Mouse (Mus musculus) embryonic facial prominence, embryonic 12.5 days (tissue): ENCODE measurements at regions not wholly inside any gene's neighbourhood (a gene's known extent, or its start where the extent isn't known, plus 50 kb on each side); places are given as distances from the start of the nearest gene placed in this dataset.

Experiments
- ATAC-seq: fragments of 200-750 bp; cut with Nextera tagmentation; 2 replicates; pipeline ENCODE4 v1.8.0; 2017; ENCODE audit not compliant: insufficient number of reproducible peaks, insufficient read depth, low FRiP score, low TSS enrichment
- H3K27ac ChIP-seq: fragments of 300-500 bp; sonication (generic); 2 replicates; pipeline ENCODE4 v1.5.1; 2016; ENCODE audit warnings: mild to moderate bottlenecking
- H3K27me3 ChIP-seq: fragments of 300-500 bp; sonication (generic); 2 replicates; pipeline ENCODE4 v1.6.1; 2016; ENCODE audit warnings: mild to moderate bottlenecking, moderate library complexity
- H3K36me3 ChIP-seq: fragments of 300-500 bp; sonication (generic); 2 replicates; pipeline ENCODE4 v1.6.1; 2016; ENCODE audit warnings: mild to moderate bottlenecking
- H3K4me1 ChIP-seq: fragments of 300-500 bp; sonication (generic); 2 replicates; pipeline ENCODE4 v1.6.1; 2016
- H3K4me2 ChIP-seq: fragments of 300-500 bp; sonication (generic); replicated peaks from 2 replicates; pipeline ENCODE4 v1.6.1; 2016; ENCODE audit warnings: mild to moderate bottlenecking, moderate library complexity
- H3K4me3 ChIP-seq: fragments of 300-500 bp; sonication (generic); 2 replicates; pipeline ENCODE4 v1.5.1; 2016; ENCODE audit warnings: mild to moderate bottlenecking
- H3K9ac ChIP-seq: fragments of 300-500 bp; sonication (generic); 2 replicates; pipeline ENCODE4 v1.6.1; 2016; ENCODE audit warnings: mild to moderate bottlenecking, moderate library complexity
- H3K9me3 ChIP-seq: fragments of 300-500 bp; sonication (generic); 2 replicates; pipeline ENCODE4 v1.6.1; 2016; ENCODE audit warnings: mild to moderate bottlenecking, moderate library complexity
- WGBS: fragments of 180-500 bp; shearing (Covaris S2); methylation state at CpG from one replicate; pipeline ENCODE4 v1.1.7; 2016; 5-methylcytosine and 5-hydroxymethylcytosine counted together

DNA sequence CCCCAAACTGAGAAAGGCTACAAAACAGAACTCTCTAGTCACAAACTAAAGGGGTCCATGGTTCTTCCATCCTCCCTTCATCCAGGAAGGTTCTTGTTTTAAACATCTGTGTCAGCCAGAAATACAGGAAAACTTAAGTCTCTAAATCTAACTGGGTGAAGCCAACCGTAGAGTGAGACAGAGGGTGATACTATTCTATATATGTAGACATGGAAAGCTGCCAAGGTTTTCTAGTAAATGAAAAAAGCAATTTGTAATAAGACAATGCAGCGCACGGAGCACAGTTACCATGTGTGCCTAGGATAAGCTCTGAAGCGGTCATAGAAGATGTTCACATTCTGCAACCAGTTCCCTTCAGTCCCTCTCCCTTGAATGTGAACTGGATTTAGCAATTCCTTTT lies 55.4 kb downstream of the Ppp1r3c start:
- H3K4me3 ChIP-seq = no peak overlapping the region
- H3K27ac ChIP-seq = no peak overlapping the region
- 78% methylated on average over 4 of the region's 4 CpGs for WGBS

GRCm38 (mm10) chr19:36680322-36680721 lies 56.1 kb downstream of the Ppp1r3c start:
- Histone ChIP-seq H3K36me3 (no peaks in the 10 kb centered on the region), H3K9me3 (no peaks in the 10 kb centered on the region), H3K27me3 (no peaks in the 10 kb centered on the region), H3K4me1 (peaks cover 12% of the 10 kb centered on the region), H3K4me3 (no peak overlapping the region), H3K4me2 (no peak overlapping the region), H3K9ac (no peak overlapping the region), H3K27ac (no peak overlapping the region)
- 86% methylated on average over 2 of the region's 2 CpGs for WGBS
- ATAC-seq = no peak

More for the DNA sequence above, 55.4 kb downstream of the Ppp1r3c start:
- H3K4me2 ChIP-seq = no peak overlapping the region
- no peak overlapping the region for H3K9ac ChIP-seq
- no peaks in the 10 kb centered on the region for H3K27me3 ChIP-seq
- H3K9me3 ChIP-seq = no peaks in the 10 kb centered on the region
- no peaks in the 10 kb centered on the region for H3K36me3 ChIP-seq
- peaks cover 12% of the 10 kb centered on the region for H3K4me1 ChIP-seq
- no peak for ATAC-seq

DNA sequence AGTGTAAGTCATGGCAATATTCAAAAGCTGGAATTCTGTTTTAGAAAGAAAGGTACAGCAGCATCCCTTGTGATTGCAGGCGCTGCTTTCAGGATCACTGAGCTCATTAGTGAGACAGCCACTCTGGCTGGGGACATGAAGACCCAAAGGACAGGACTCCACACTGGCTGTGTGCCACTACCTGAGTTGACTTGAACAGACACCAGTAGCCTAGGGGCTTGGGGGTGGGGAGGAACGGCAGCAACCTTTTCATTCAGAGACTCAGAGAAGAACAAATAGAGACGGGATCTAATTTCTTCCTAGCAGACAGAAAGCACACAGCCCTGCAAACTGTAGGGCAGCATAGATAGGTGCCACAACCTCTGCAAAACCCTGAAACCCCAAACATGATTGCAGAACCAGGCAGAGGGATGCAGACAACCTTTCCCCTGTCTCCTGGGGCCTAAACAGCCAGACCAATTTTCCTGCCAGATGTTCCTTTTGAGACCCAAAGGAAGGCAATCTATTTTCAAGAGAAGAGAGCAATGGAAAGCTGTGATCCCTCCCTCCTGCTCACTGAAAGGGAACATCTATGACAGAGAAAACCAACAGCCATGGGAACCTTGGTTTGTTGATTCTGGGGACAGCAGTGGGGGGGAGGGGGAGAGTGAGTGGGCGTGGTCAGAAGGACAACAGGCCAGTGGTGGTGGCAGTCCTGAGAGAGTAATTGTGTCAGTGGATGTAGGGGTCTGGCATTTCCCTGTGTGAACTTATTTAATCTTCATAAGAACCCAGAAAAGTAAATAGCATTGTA lies 57.2 kb downstream of the Ppp1r3c start:
- ATAC-seq = no peak
- H3K4me1 ChIP-seq = peaks cover 12% of the 10 kb centered on the region
- no peaks in the 10 kb centered on the region for H3K27me3 ChIP-seq
- 14% methylated on average over 4 of the region's 4 CpGs for WGBS
- H3K4me2 ChIP-seq = no peak overlapping the region
- H3K36me3 ChIP-seq = no peaks in the 10 kb centered on the region
- no peak overlapping the region for H3K4me3 ChIP-seq
- no peak overlapping the region for H3K9ac ChIP-seq
- no peaks in the 10 kb centered on the region for H3K9me3 ChIP-seq
- peak overlapping the region; percentile 74 for H3K27ac ChIP-seq

DNA sequence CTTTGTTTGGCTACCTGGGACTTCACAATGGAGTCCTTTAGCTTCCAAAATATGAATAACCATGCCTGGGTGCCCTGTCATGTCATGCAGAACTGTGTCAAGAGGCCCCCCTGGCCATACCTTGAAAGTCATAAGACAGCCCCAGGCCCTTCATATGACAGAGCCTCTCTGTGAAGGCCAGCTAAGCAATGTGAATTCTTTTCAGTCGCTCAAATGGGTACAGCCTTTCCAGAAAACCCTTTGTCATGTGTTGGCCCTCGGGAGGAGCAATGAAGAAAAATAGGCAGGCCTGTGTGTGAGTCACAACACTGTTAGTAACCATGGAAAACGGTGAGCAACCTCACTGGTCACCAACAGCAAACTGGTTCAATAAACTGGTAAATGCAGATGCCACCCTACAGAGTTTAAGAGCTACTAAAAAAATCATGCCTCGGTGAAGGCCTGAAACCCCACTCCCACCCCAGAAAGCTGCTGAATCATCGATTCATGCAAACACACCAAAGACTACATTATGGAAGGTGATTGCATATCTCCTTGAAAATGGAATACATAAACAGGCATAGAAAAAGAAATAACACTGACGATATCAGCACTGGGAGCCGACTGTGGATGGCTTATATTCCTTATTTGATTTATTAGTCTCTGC lies 57.9 kb downstream of the Ppp1r3c start:
- H3K36me3 ChIP-seq = no peaks in the 10 kb centered on the region
- 0 out of 2 replicates have a peak overlapping the region, but pooled peaks have one; percentile 74 for H3K27ac ChIP-seq
- H3K9ac ChIP-seq = no peak overlapping the region
- WGBS = 69% methylated on average over 7 of the region's 7 CpGs
- no peak overlapping the region for H3K4me3 ChIP-seq
- ATAC-seq = no peak
- H3K4me1 ChIP-seq = peaks cover 12% of the 10 kb centered on the region
- no peaks in the 10 kb centered on the region for H3K9me3 ChIP-seq
- H3K27me3 ChIP-seq = no peaks in the 10 kb centered on the region
- H3K4me2 ChIP-seq = no peak overlapping the region

GRCm38 (mm10) chr19:36677101-36678081 lies 59.1 kb downstream of the Ppp1r3c start:
- H3K9ac ChIP-seq = no peak overlapping the region
- WGBS = 77% methylated on average over 18 of the region's 18 CpGs
- H3K27ac ChIP-seq = no peak overlapping the region
- no peak overlapping the region for H3K4me3 ChIP-seq
- peaks cover 12% of the 10 kb centered on the region for H3K4me1 ChIP-seq
- no peak overlapping the region for H3K4me2 ChIP-seq
- no peaks in the 10 kb centered on the region for H3K27me3 ChIP-seq
- no peaks in the 10 kb centered on the region for H3K36me3 ChIP-seq
- H3K9me3 ChIP-seq = no peaks in the 10 kb centered on the region
- ATAC-seq = no peak

DNA sequence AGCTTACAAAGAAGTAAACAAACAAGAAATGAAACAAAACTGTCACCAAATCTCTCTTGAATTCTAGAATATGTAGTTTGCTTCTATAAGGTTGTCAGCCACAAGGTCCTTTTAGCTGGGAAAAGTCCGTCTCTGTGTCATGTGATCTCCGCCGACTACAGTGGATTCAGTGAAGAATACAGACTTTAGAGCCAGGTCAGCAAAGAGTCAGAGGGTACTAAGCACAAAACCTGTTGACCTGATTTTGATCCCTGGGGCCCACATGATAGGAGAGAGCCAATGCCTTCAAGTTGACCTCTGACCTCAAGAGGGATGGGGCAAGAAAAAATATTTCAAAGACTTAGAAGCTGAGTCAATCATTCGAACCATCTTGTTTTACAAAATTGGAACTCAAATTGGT lies 61.5 kb downstream of the Ppp1r3c start:
- Histone ChIP-seq H3K4me1 (peaks cover 18% of the 10 kb centered on the region), H3K4me2 (no peak overlapping the region), H3K4me3 (no peak overlapping the region), H3K9ac (no peak overlapping the region), H3K36me3 (no peaks in the 10 kb centered on the region), H3K27me3 (no peaks in the 10 kb centered on the region), H3K9me3 (no peaks in the 10 kb centered on the region), H3K27ac (no peak overlapping the region)
- ATAC-seq = no peak
- 52% methylated on average over 4 of the region's 4 CpGs for WGBS

DNA sequence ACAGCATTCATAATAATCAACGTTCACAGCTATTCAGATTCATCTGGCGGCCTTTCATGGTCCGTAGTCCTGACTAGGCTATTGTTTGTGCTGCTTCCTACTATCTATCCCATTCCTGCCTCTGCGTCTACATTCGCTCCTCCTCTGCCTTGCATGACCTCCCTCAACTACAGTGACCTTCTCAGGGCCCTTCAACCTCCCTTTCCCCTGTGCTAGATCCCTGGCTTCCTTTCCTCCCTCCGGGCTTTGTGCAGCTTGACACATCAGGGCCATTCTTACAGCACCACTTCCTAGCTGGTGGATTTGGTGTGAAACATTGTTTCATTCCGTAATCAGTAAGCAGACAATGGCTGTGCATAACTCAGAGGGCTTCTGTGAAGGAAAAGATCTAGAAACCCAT lies 65.6 kb downstream of the Ppp1r3c start:
- no peak for ATAC-seq
- Histone ChIP-seq H3K27ac (peak overlapping the region; percentile 60; the same call in 1 of the 2 replicates), H3K4me1 (peaks cover 14% of the 10 kb centered on the region), H3K9ac (no peak overlapping the region), H3K4me3 (no peak overlapping the region), H3K36me3 (no peaks in the 10 kb centered on the region), H3K27me3 (no peaks in the 10 kb centered on the region), H3K9me3 (no peaks in the 10 kb centered on the region), H3K4me2 (no peak overlapping the region)
- WGBS = 50% methylated on average over 7 of the region's 7 CpGs
